Comparison of ENCODE assay signal across 12 mouse cellular contexts in genomic region chr11:87750521-87750920, GRCm38 (mm10). TPM values are rescaled to one million over a fixed set of nuclear protein-coding genes. Genes with fewer than 3 reads are reported as not detected.
DNase-seq lines count a peak whose midpoint lies in the region; ATAC-seq lines count a peak whose summit lies in the region.
"Had no signal": no experiment of that assay in that cellular context is flagged by ENCODE, and none has a peak within 500 bp of the region (broad histone marks: within the 10 kb centered on the region; RNA-seq: fewer than 3 reads in every experiment).

No protein-coding gene starts in this region.

- no peak for ATAC-seq in heart, embryonic 15.5 days (replicated peaks; ENCODE audit: insufficient number of reproducible peaks, insufficient read depth, low FRiP score, low read depth)
- peak; percentile 6 for ATAC-seq in CD4-positive, CD25-positive, alpha-beta regulatory T cell, adult 4 months
- ATAC-seq in inflammation-experienced regulatory T-cells, adult 6 months = peak; percentile 11
- ATAC-seq in intestine, embryonic 16.5 days = no peak
- no peak for ATAC-seq in midbrain, embryonic 13.5 days

- peaks cover 5% of the 10 kb centered on the region for H3K27me3 ChIP-seq in heart, embryonic 15.5 days
- H3K27me3 ChIP-seq in intestine, embryonic 16.5 days (replicated peaks; ENCODE audit: control insufficient read depth, insufficient read depth, low read length) = no peaks in the 10 kb centered on the region
- H3K27me3 ChIP-seq in midbrain, embryonic 13.5 days = no peaks in the 10 kb centered on the region
- H3K27me3 ChIP-seq: embryonic facial prominence, embryonic 12.5 days had no signal

- peak overlapping the region; percentile 10; the same call in 1 of the 2 replicates for H3K4me2 ChIP-seq in heart, embryonic 15.5 days
- no peak overlapping the region for H3K4me2 ChIP-seq in intestine, embryonic 16.5 days (ENCODE audit: low read depth, low read length)
- no peak overlapping the region for H3K4me2 ChIP-seq in midbrain, embryonic 13.5 days (replicated peaks)
- H3K4me2 ChIP-seq: embryonic facial prominence, embryonic 12.5 days; midbrain, embryonic 11.5 days had no signal

- H3K27ac ChIP-seq in heart, embryonic 15.5 days = peak overlapping the region; percentile 49
- no peak overlapping the region for H3K27ac ChIP-seq in intestine, embryonic 16.5 days (ENCODE audit: low read length)
- no peak overlapping the region for H3K27ac ChIP-seq in midbrain, embryonic 13.5 days
- H3K27ac ChIP-seq: embryonic facial prominence, embryonic 12.5 days had no signal

- H3K9me3 ChIP-seq in heart, embryonic 15.5 days (replicated peaks) = no peaks in the 10 kb centered on the region
- no peaks in the 10 kb centered on the region for H3K9me3 ChIP-seq in intestine, embryonic 16.5 days (ENCODE audit: control insufficient read depth, low read length)
- no peaks in the 10 kb centered on the region for H3K9me3 ChIP-seq in midbrain, embryonic 13.5 days
- H3K9me3 ChIP-seq: embryonic facial prominence, embryonic 12.5 days had no signal

- H3K4me3 ChIP-seq in heart, embryonic 15.5 days = no peak overlapping the region
- H3K4me3 ChIP-seq in intestine, embryonic 16.5 days (ENCODE audit: low read length) = no peak overlapping the region
- no peak overlapping the region for H3K4me3 ChIP-seq in midbrain, embryonic 13.5 days (replicated peaks)
- H3K4me3 ChIP-seq: embryonic facial prominence, embryonic 12.5 days had no signal

- 61% methylated on average over 3 of the region's 3 CpGs for WGBS in heart, embryonic 15.5 days
- 61% methylated on average over 3 of the region's 3 CpGs for WGBS in intestine, embryonic 16.5 days
- 66% methylated on average over 3 of the region's 3 CpGs for WGBS in midbrain, embryonic 13.5 days

- H3K36me3 ChIP-seq in heart, embryonic 15.5 days = no peaks in the 10 kb centered on the region
- no peaks in the 10 kb centered on the region for H3K36me3 ChIP-seq in intestine, embryonic 16.5 days (ENCODE audit: control insufficient read depth, insufficient read depth, low read length)
- no peaks in the 10 kb centered on the region for H3K36me3 ChIP-seq in midbrain, embryonic 13.5 days

- H3K9ac ChIP-seq in heart, embryonic 15.5 days = no peak overlapping the region
- H3K9ac ChIP-seq in intestine, embryonic 16.5 days (ENCODE audit: low read depth, low read length) = no peak overlapping the region
- H3K9ac ChIP-seq in midbrain, embryonic 13.5 days (replicated peaks) = no peak overlapping the region
- H3K9ac ChIP-seq: embryonic facial prominence, embryonic 12.5 days had no signal

- H3K4me1 ChIP-seq in heart, embryonic 15.5 days (replicated peaks) = no peaks in the 10 kb centered on the region; the same call in 1 of the 2 replicates
- 0 out of 2 replicates have a peak, but pooled peaks cover 2% of the 10 kb centered on the region for H3K4me1 ChIP-seq in intestine, embryonic 16.5 days (ENCODE audit: control insufficient read depth, insufficient read depth, low read length)
- no peaks in the 10 kb centered on the region for H3K4me1 ChIP-seq in midbrain, embryonic 13.5 days (replicated peaks)

- no peak for DNase-seq in heart, postnatal 4 days
- peak; percentile 59 to 72 for DNase-seq in spleen, postnatal 36 days (ENCODE audit: low spot score in 2 of 2)
- DNase-seq in kidney, postnatal 4 days = no peak
- DNase-seq: cerebellum, adult 11-12 months; kidney, postnatal 14 days had no signal

RNA-seq across cellular contexts. Expression of gene Tspoap1, which starts 9.8 kb away (rescaled TPM):
- 0.24 and 1.9 TPM in 2 replicates for polyA plus RNA-seq in heart, embryonic 15.5 days (2015; fragmentation: Nextera tagmentation; extraction: Ambion mirVana)
- under 1 TPM in 1 of 2 experiments, not detected in 1; 0.07 TPM for total RNA-seq in heart, postnatal 4 days (2021)
- 1 to 10 TPM; 3.1 to 3.7 TPM for polyA plus RNA-seq in CD4-positive, CD25-positive, alpha-beta regulatory T cell, adult 4 months (2017; shearing (Covaris generic))
- polyA plus RNA-seq in inflammation-experienced regulatory T-cells, adult 6 months (2017; shearing (Covaris generic)) = 1 to 10 TPM; 1.7 to 3.8 (median 3.4) TPM
- 0.83 and 1.2 TPM in 2 replicates for polyA plus RNA-seq in intestine, embryonic 16.5 days (2015; fragmentation: Nextera tagmentation; extraction: Ambion mirVana)
- 41.1 and 48.7 TPM in 2 replicates for polyA plus RNA-seq in midbrain, embryonic 13.5 days (2015; fragmentation: Nextera tagmentation; extraction: Ambion mirVana)

RNA-seq across cellular contexts. Expression of gene Supt4a, which starts 13.2 kb away (rescaled TPM):
- polyA plus RNA-seq in heart, embryonic 15.5 days (2015; fragmentation: Nextera tagmentation; extraction: Ambion mirVana) = 101 and 103 TPM in 2 replicates
- 10 to 100 TPM; 47.9 to 49.9 TPM for total RNA-seq in heart, postnatal 4 days (2021)
- 100 to 1,000 TPM; 346 to 405 TPM for polyA plus RNA-seq in CD4-positive, CD25-positive, alpha-beta regulatory T cell, adult 4 months (2017; shearing (Covaris generic))
- polyA plus RNA-seq in inflammation-experienced regulatory T-cells, adult 6 months (2017; shearing (Covaris generic)) = 100 to 1,000 TPM; 357 to 377 (median 371) TPM
- 108 and 111 TPM in 2 replicates for polyA plus RNA-seq in intestine, embryonic 16.5 days (2015; fragmentation: Nextera tagmentation; extraction: Ambion mirVana)
- polyA plus RNA-seq in midbrain, embryonic 13.5 days (2015; fragmentation: Nextera tagmentation; extraction: Ambion mirVana) = 165 and 177 TPM in 2 replicates

RNA-seq across cellular contexts. Expression of gene Mpo, which starts 42.9 kb away (rescaled TPM):
- 0.69 and 3.8 TPM in 2 replicates for polyA plus RNA-seq in heart, embryonic 15.5 days (2015; fragmentation: Nextera tagmentation; extraction: Ambion mirVana)
- under 1 TPM; 0.14 to 0.33 TPM for total RNA-seq in heart, postnatal 4 days (2021)
- polyA plus RNA-seq in CD4-positive, CD25-positive, alpha-beta regulatory T cell, adult 4 months (2017; shearing (Covaris generic)) = not detected
- not detected for polyA plus RNA-seq in inflammation-experienced regulatory T-cells, adult 6 months (2017; shearing (Covaris generic))
- polyA plus RNA-seq in intestine, embryonic 16.5 days (2015; fragmentation: Nextera tagmentation; extraction: Ambion mirVana) = 1.8 and 6.1 TPM in 2 replicates
- polyA plus RNA-seq in midbrain, embryonic 13.5 days (2015; fragmentation: Nextera tagmentation; extraction: Ambion mirVana) = 0.31 and 0.41 TPM in 2 replicates

Comparison
In these comparisons a context has a peak if more than half of its experiments do, and no peak if none do; other contexts are left out.
1. ATAC-seq: peak in CD4-positive, CD25-positive, alpha-beta regulatory T cell, adult 4 months (single experiment) and inflammation-experienced regulatory T-cells, adult 6 months (single experiment); none in heart, embryonic 15.5 days (single experiment), intestine, embryonic 16.5 days (single experiment) and midbrain, embryonic 13.5 days (single experiment).
2. DNase-seq: peak in spleen, postnatal 36 days (2 of 2); none in heart, postnatal 4 days (single experiment) and kidney, postnatal 4 days (0 of 2).